Mouse (Mus musculus): Measurements from ENCODE around the gene Hacd2. TPM values are rescaled to one million over a fixed set of nuclear protein-coding genes. Genes with fewer than 3 reads are reported as not detected.

The Hacd2 gene
- total and polyA plus RNA-seq, 3 experiments, result 4.7 to 178 (median 54.5) TPM

GRCm38 (mm10) chr16:35156832-35157231 is 134.6 kb downstream of the Hacd2 start:
- peaks cover 8% of the 10 kb centered on the region; the same call in 1 of the 2 replicates for H3K27me3 ChIP-seq (ENCODE audit: insufficient read depth, low read length)
- no peaks in the 10 kb centered on the region for H3K36me3 ChIP-seq (replicated peaks)
- ATAC-seq (ENCODE audit: extremely low read depth, insufficient number of reproducible peaks, low FRiP score, poor library complexity, severe bottlenecking) (no peak), DNase-seq (ENCODE audit: low spot score) (no peak)
- no peaks in the 10 kb centered on the region for H3K4me1 ChIP-seq (ENCODE audit: insufficient read depth, low read depth, low read length)
- TF ChIP-seq TAL1 (conservative IDR thresholded peaks at IDR 0.05; ENCODE audit: low read depth, low read length) (no peak), GATA2 (IDR thresholded peaks at IDR 0.05; ENCODE audit: borderline replicate concordance, low read depth, low read length) (no peak), POLR2AphosphoS5 (IDR thresholded peaks at IDR 0.05; ENCODE audit: insufficient replicate concordance, low read depth, low read length) (no peak), GATA1 (IDR thresholded peaks at IDR 0.05; ENCODE audit: borderline replicate concordance, low read length) (no peak), CTCF (IDR thresholded peaks at IDR 0.05; ENCODE audit: low read depth, low read length) (no peak)
- no peak overlapping the region for H3K4me3 ChIP-seq (ENCODE audit: low read depth, low read length)
- H3K9me3 ChIP-seq (replicated peaks), result peaks cover 29% of the 10 kb centered on the region

Other genes starting within 250 kb of the Hacd2 start
- not detected in 2 replicates for gene Adcy5, start 132.4 kb downstream of the Hacd2 start, total RNA-seq (2014; fragmentation: Nextera tagmentation)
- gene Adcy5, start 132.4 kb downstream of the Hacd2 start, total RNA-seq (2017), result 0.05 and 0.06 TPM in 2 replicates
- gene Adcy5, start 132.4 kb downstream of the Hacd2 start, polyA plus RNA-seq (2012), result not detected in 2 replicates

Data from G1E (cell line).